Mouse (Mus musculus): ENCODE measurements around the gene Ide. TPM values are rescaled to one million over a fixed set of nuclear protein-coding genes. Genes with fewer than 3 reads are reported as not detected.
A peak's percentile ranks its signal among the peaks of the same experiment; 100 is the strongest.

The Ide gene
- polyA plus RNA-seq, 1 experiment from 2014 or later = 37.3 TPM

- Histone ChIP-seq H3K36me3 (ENCODE audit: insufficient read depth, low read length) (peaks cover 11% of the 10 kb centered on the region; the same call in 1 of the 2 replicates), H3K4me3 (replicated peaks; ENCODE audit: low read depth, low read length) (no peak overlapping the region), H3K27ac (no peak overlapping the region), H3K4me2 (ENCODE audit: low read length) (no peak overlapping the region), H3K9ac (ENCODE audit: low read depth, low read length) (no peak overlapping the region), H3K27me3 (ENCODE audit: insufficient read depth, low read length) (no peaks in the 10 kb centered on the region), H3K9me3 (replicated peaks; ENCODE audit: low read length) (no peaks in the 10 kb centered on the region), H3K4me1 (replicated peaks; ENCODE audit: insufficient read depth, low read length) (no peaks in the 10 kb centered on the region)
- DNase-seq (ENCODE audit: low spot score) (peak; percentile 40), ATAC-seq (replicated peaks; ENCODE audit: low FRiP score, low read depth) (no peak)
- no peak for TF ChIP-seq CTCF (IDR thresholded peaks at IDR 0.05; ENCODE audit: low read depth)
- WGBS = 67% methylated on average over 6 of the region's 6 CpGs
Observed at GRCm38 (mm10) chr19:37307826-37308545, 29.7 kb downstream of the Ide start.

- Histone ChIP-seq H3K36me3 (ENCODE audit: insufficient read depth, low read length) (peaks cover 11% of the 10 kb centered on the region; the same call in 1 of the 2 replicates), H3K4me2 (ENCODE audit: low read length) (no peak overlapping the region), H3K9ac (ENCODE audit: low read depth, low read length) (no peak overlapping the region), H3K4me3 (replicated peaks; ENCODE audit: low read depth, low read length) (no peak overlapping the region), H3K4me1 (replicated peaks; ENCODE audit: insufficient read depth, low read length) (no peaks in the 10 kb centered on the region), H3K9me3 (replicated peaks; ENCODE audit: low read length) (no peaks in the 10 kb centered on the region), H3K27me3 (ENCODE audit: insufficient read depth, low read length) (no peaks in the 10 kb centered on the region), H3K27ac (no peak overlapping the region)
- 94% methylated on average over 3 of the region's 3 CpGs for WGBS
- TF ChIP-seq CTCF (IDR thresholded peaks at IDR 0.05; ENCODE audit: low read depth) = no peak
- DNase-seq (ENCODE audit: low spot score) (no peak), ATAC-seq (replicated peaks; ENCODE audit: low FRiP score, low read depth) (no peak)
Observed at GRCm38 (mm10) chr19:37306176-37306575, 31.5 kb downstream of the Ide start.

GRCm38 (mm10) chr19:37304866-37305265 lies 32.8 kb downstream of the Ide start:
- no peak for TF ChIP-seq CTCF (IDR thresholded peaks at IDR 0.05; ENCODE audit: low read depth)
- Histone ChIP-seq H3K4me3 (replicated peaks; ENCODE audit: low read depth, low read length) (no peak overlapping the region), H3K9me3 (replicated peaks; ENCODE audit: low read length) (no peaks in the 10 kb centered on the region), H3K9ac (ENCODE audit: low read depth, low read length) (no peak overlapping the region), H3K27ac (no peak overlapping the region), H3K36me3 (ENCODE audit: insufficient read depth, low read length) (peaks cover 5% of the 10 kb centered on the region; the same call in 1 of the 2 replicates), H3K4me1 (replicated peaks; ENCODE audit: insufficient read depth, low read length) (no peaks in the 10 kb centered on the region), H3K4me2 (ENCODE audit: low read length) (no peak overlapping the region), H3K27me3 (ENCODE audit: insufficient read depth, low read length) (no peaks in the 10 kb centered on the region)
- ATAC-seq (replicated peaks; ENCODE audit: low FRiP score, low read depth) (no peak), DNase-seq (ENCODE audit: low spot score) (no peak)
- WGBS = 94% methylated on average over 5 of the region's 5 CpGs

- Histone ChIP-seq H3K9ac (ENCODE audit: low read depth, low read length) (no peak overlapping the region), H3K9me3 (replicated peaks; ENCODE audit: low read length) (no peaks in the 10 kb centered on the region)
Observed at GRCm38 (mm10) chr19:37304006-37304405, 33.6 kb downstream of the Ide start.

GRCm38 (mm10) chr19:37301733-37302132 lies 35.9 kb downstream of the Ide start:
- TF ChIP-seq CTCF (IDR thresholded peaks at IDR 0.05; ENCODE audit: low read depth) = no peak
- Histone ChIP-seq H3K27ac (no peak overlapping the region), H3K36me3 (ENCODE audit: insufficient read depth, low read length) (peaks cover 5% of the 10 kb centered on the region; the same call in 1 of the 2 replicates), H3K9ac (ENCODE audit: low read depth, low read length) (no peak overlapping the region), H3K4me1 (replicated peaks; ENCODE audit: insufficient read depth, low read length) (no peaks in the 10 kb centered on the region), H3K4me2 (ENCODE audit: low read length) (no peak overlapping the region), H3K27me3 (ENCODE audit: insufficient read depth, low read length) (no peaks in the 10 kb centered on the region), H3K9me3 (replicated peaks; ENCODE audit: low read length) (no peaks in the 10 kb centered on the region), H3K4me3 (replicated peaks; ENCODE audit: low read depth, low read length) (no peak overlapping the region)
- WGBS = 79% methylated on average over 3 of the region's 3 CpGs
- ATAC-seq (replicated peaks; ENCODE audit: low FRiP score, low read depth) (no peak), DNase-seq (ENCODE audit: low spot score) (no peak)

More at GRCm38 (mm10) chr19:37304006-37304405, 33.6 kb downstream of the Ide start:
- Histone ChIP-seq H3K4me2 (ENCODE audit: low read length) (no peak overlapping the region), H3K27ac (no peak overlapping the region), H3K4me3 (replicated peaks; ENCODE audit: low read depth, low read length) (no peak overlapping the region), H3K36me3 (ENCODE audit: insufficient read depth, low read length) (peaks cover 5% of the 10 kb centered on the region; the same call in 1 of the 2 replicates), H3K27me3 (ENCODE audit: insufficient read depth, low read length) (no peaks in the 10 kb centered on the region), H3K4me1 (replicated peaks; ENCODE audit: insufficient read depth, low read length) (no peaks in the 10 kb centered on the region)
- ATAC-seq (replicated peaks; ENCODE audit: low FRiP score, low read depth) (no peak), DNase-seq (ENCODE audit: low spot score) (no peak)
- no peak for TF ChIP-seq CTCF (IDR thresholded peaks at IDR 0.05; ENCODE audit: low read depth)
- WGBS = 79% methylated on average over 4 of the region's 4 CpGs

- Histone ChIP-seq H3K9ac (ENCODE audit: low read depth, low read length) (no peak overlapping the region), H3K36me3 (ENCODE audit: insufficient read depth, low read length) (0 out of 2 replicates have a peak, but pooled peaks cover 4% of the 10 kb centered on the region), H3K4me3 (replicated peaks; ENCODE audit: low read depth, low read length) (no peak overlapping the region), H3K27me3 (ENCODE audit: insufficient read depth, low read length) (no peaks in the 10 kb centered on the region), H3K4me1 (replicated peaks; ENCODE audit: insufficient read depth, low read length) (no peaks in the 10 kb centered on the region), H3K9me3 (replicated peaks; ENCODE audit: low read length) (no peaks in the 10 kb centered on the region), H3K27ac (no peak overlapping the region), H3K4me2 (ENCODE audit: low read length) (no peak overlapping the region)
- TF ChIP-seq CTCF (IDR thresholded peaks at IDR 0.05; ENCODE audit: low read depth) = no peak
- DNase-seq (ENCODE audit: low spot score) (no peak), ATAC-seq (replicated peaks; ENCODE audit: low FRiP score, low read depth) (no peak)
- 76% methylated on average over 4 of the region's 4 CpGs for WGBS
Observed at GRCm38 (mm10) chr19:37291676-37292075, 46.0 kb downstream of the Ide start.
